In genomic region chr1:21080362-21080761, GRCm38 (mm10) we compare ENCODE assay signal across 13 mouse cellular contexts. TPM values are rescaled to one million over a fixed set of nuclear protein-coding genes. Genes with fewer than 3 reads are reported as not detected.
DNase-seq lines count a peak whose midpoint lies in the region; ATAC-seq and TF ChIP-seq lines count a peak whose summit lies in the region.
"Had no signal": no experiment of that assay in that cellular context is flagged by ENCODE, and none has a peak within 500 bp of the region (broad histone marks: within the 10 kb centered on the region; RNA-seq: fewer than 3 reads in every experiment).

No protein-coding gene starts in this region.

- no peak overlapping the region for H3K27ac ChIP-seq in forebrain, postnatal 0 days (ENCODE audit: low read depth, low read length)
- H3K27ac ChIP-seq in forebrain, embryonic 11.5 days (ENCODE audit: low read depth, low read length), result no peak overlapping the region

- no peak for TF ChIP-seq POLR2A in lung, adult 2 months (IDR thresholded peaks at IDR 0.05; ENCODE audit: borderline replicate concordance, extremely low read depth, low read depth, low read length)

- no peaks in the 10 kb centered on the region for H3K27me3 ChIP-seq in forebrain, postnatal 0 days (ENCODE audit: insufficient read depth, low read length)
- H3K27me3 ChIP-seq in forebrain, embryonic 11.5 days (ENCODE audit: control insufficient read depth, insufficient read depth, low read length), result no peaks in the 10 kb centered on the region
- H3K27me3 ChIP-seq: heart, embryonic 15.5 days; kidney, embryonic 15.5 days; lung, embryonic 15.5 days had no signal

- DNase-seq in forebrain, postnatal 0 days, result no peak
- no peak for DNase-seq in forebrain, embryonic 11.5 days (ENCODE audit: low spot score)
- peak; percentile 24 for DNase-seq in lung, postnatal 10 days
- no peak for DNase-seq in lung, adult 2 months
- peak; percentile 45 for DNase-seq in WW6 (ENCODE audit: low read depth, low spot score)
- peak; percentile 31 for DNase-seq in retina, embryonic 14.5 days (ENCODE audit: low spot score)
- no peak for DNase-seq in gastrocnemius, postnatal 25 days
- no peak for DNase-seq in adrenal gland, adult 18-20 months (ENCODE audit: low spot score in 2 of 2)
- DNase-seq: gastrocnemius, adult 2 months had no signal

- ATAC-seq in forebrain, postnatal 0 days, result no peak
- no peak for ATAC-seq in forebrain, embryonic 11.5 days (replicated peaks; ENCODE audit: low FRiP score)

- no peak overlapping the region for H3K4me3 ChIP-seq in forebrain, postnatal 0 days (ENCODE audit: low read depth, low read length)
- H3K4me3 ChIP-seq in forebrain, embryonic 11.5 days (ENCODE audit: low read depth, low read length), result no peak overlapping the region
- H3K4me3 ChIP-seq in lung, adult 2 months (replicated peaks; ENCODE audit: extremely low read depth, low read depth, low read length), result no peak overlapping the region

- no peak overlapping the region for H3K9ac ChIP-seq in forebrain, postnatal 0 days
- H3K9ac ChIP-seq in forebrain, embryonic 11.5 days (ENCODE audit: low read length), result no peak overlapping the region

- WGBS in forebrain, postnatal 0 days, result 93% methylated on average over 12 of the region's 12 CpGs
- 91% methylated on average over 12 of the region's 12 CpGs for WGBS in forebrain, embryonic 11.5 days
- 92% methylated on average over 12 of the region's 12 CpGs for WGBS in lung, adult 2 months

- peak; percentile 22; the same call in 1 of the 2 replicates for TF ChIP-seq CTCF in forebrain, postnatal 0 days (IDR thresholded peaks at IDR 0.05; ENCODE audit: low read depth)
- TF ChIP-seq CTCF in lung, adult 2 months (IDR thresholded peaks at IDR 0.05; ENCODE audit: insufficient read depth, low read length), result no peak

- no peaks in the 10 kb centered on the region for H3K9me3 ChIP-seq in forebrain, postnatal 0 days (ENCODE audit: low read length)
- no peaks in the 10 kb centered on the region for H3K9me3 ChIP-seq in forebrain, embryonic 11.5 days (ENCODE audit: control insufficient read depth, low read length)
- H3K9me3 ChIP-seq: G1E; heart, embryonic 15.5 days; kidney, embryonic 15.5 days; lung, embryonic 15.5 days had no signal

- no peak overlapping the region for H3K4me2 ChIP-seq in forebrain, postnatal 0 days (ENCODE audit: low read depth)
- H3K4me2 ChIP-seq in forebrain, embryonic 11.5 days (ENCODE audit: low read depth, low read length, severe bottlenecking), result no peak overlapping the region

- no peaks in the 10 kb centered on the region for H3K4me1 ChIP-seq in forebrain, postnatal 0 days (ENCODE audit: insufficient read depth)
- peaks cover 20% of the 10 kb centered on the region for H3K4me1 ChIP-seq in forebrain, embryonic 11.5 days (replicated peaks; ENCODE audit: control insufficient read depth, insufficient read depth, low read length)
- H3K4me1 ChIP-seq in lung, adult 2 months (ENCODE audit: control insufficient read depth, insufficient read depth, low read length), result peaks cover 22% of the 10 kb centered on the region

- H3K36me3 ChIP-seq in forebrain, postnatal 0 days (ENCODE audit: insufficient read depth), result no peaks in the 10 kb centered on the region
- H3K36me3 ChIP-seq in forebrain, embryonic 11.5 days (ENCODE audit: control insufficient read depth, insufficient read depth, low read length), result no peaks in the 10 kb centered on the region
- H3K36me3 ChIP-seq: G1E; heart, embryonic 15.5 days; kidney, embryonic 15.5 days; lung, embryonic 15.5 days had no signal

RNA-seq across cellular contexts. Expression of gene Tram2, which starts 1.3 kb away (rescaled TPM):
- 0.85 and 1.9 TPM in 2 replicates for total RNA-seq in forebrain, postnatal 0 days (2014; rRNA removed)
- polyA plus RNA-seq in forebrain, postnatal 0 days (2015; fragmentation: Nextera tagmentation; extraction: Ambion mirVana), result 0.98 and 1.3 TPM in 2 replicates
- 6.2 and 6.8 TPM in 2 replicates for polyA plus RNA-seq in forebrain, embryonic 11.5 days (2014; fragmentation: Nextera tagmentation; extraction: Ambion mirVana)
- 8.1 and 12.9 TPM in 2 replicates for polyA plus RNA-seq in lung, adult 2 months (2012; rRNA removed)
- total RNA-seq in gastrocnemius, postnatal 25 days (2021), result 1 to 10 TPM; 4.4 to 5.7 TPM
- 1 to 10 TPM; 3.4 to 4.3 TPM for total RNA-seq in adrenal gland, adult 18-20 months (2021)

Comparison
In these comparisons a context has a peak if more than half of its experiments do, and no peak if none do; other contexts are left out.
1. DNase-seq: peak in lung, postnatal 10 days (single experiment), WW6 (single experiment) and retina, embryonic 14.5 days (single experiment); none in forebrain, postnatal 0 days (single experiment), forebrain, embryonic 11.5 days (single experiment), lung, adult 2 months (single experiment), gastrocnemius, postnatal 25 days (single experiment) and adrenal gland, adult 18-20 months (0 of 2).